ENCODE assay signal across 11 mouse cellular contexts in the genomic region with DNA sequence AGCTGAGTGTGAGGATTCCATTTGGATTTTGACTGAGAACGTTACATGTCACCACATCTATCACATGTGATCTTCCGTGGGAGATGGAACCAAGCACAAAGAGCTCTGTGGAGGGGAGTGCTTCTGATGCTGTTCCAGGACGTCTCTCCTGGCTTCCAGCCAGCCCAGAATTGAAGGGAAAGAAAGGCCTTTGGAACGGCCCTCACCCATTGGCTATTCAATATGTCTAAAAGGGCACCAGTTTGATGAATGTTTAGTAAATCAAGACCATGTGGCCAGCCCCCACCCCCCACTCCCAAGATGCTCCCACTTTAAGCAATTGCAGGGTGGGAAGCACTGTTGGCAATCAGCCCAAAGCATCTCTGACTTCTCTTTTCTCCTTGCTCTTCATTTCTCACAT. TPM values are rescaled to one million over a fixed set of nuclear protein-coding genes. Genes with fewer than 3 reads are reported as not detected.
A peak's percentile ranks its signal among the peaks of the same experiment; 100 is the strongest.
DNase-seq lines count a peak whose midpoint lies in the region; ATAC-seq lines count a peak whose summit lies in the region.
"Had no signal": no experiment of that assay in that cellular context is flagged by ENCODE, and none has a peak within 500 bp of the region (broad histone marks: within the 10 kb centered on the region; RNA-seq: fewer than 3 reads in every experiment).

No protein-coding gene starts in this region.

- ATAC-seq in hindbrain, embryonic 11.5 days (ENCODE audit: low FRiP score): peak; percentile 74
- ATAC-seq in hindbrain, embryonic 13.5 days (ENCODE audit: low FRiP score): peak; percentile 88

- no peaks in the 10 kb centered on the region for H3K27me3 ChIP-seq in hindbrain, embryonic 11.5 days (ENCODE audit: control insufficient read depth, insufficient read depth, low read length)
- no peaks in the 10 kb centered on the region for H3K27me3 ChIP-seq in hindbrain, embryonic 10.5 days (ENCODE audit: insufficient read depth, poor library complexity, severe bottlenecking)
- no peaks in the 10 kb centered on the region for H3K27me3 ChIP-seq in hindbrain, embryonic 13.5 days
- H3K27me3 ChIP-seq in heart, embryonic 10.5 days (ENCODE audit: insufficient read depth, poor library complexity, severe bottlenecking): no peaks in the 10 kb centered on the region
- H3K27me3 ChIP-seq: limb, embryonic 15.5 days had no signal

- no peak for DNase-seq in hindbrain, embryonic 11.5 days (ENCODE audit: low spot score)
- no peak for DNase-seq in hindbrain, embryonic 10.5 days (ENCODE audit: low spot score)
- DNase-seq in right cerebral cortex, postnatal 10 days (ENCODE audit: low spot score in 2 of 2): peak; percentile 28 to 39
- no peak for DNase-seq in right cerebral cortex, adult 2 months (ENCODE audit: low spot score in 2 of 2)
- no peak for DNase-seq in yolk sac, embryonic 10.5 days (ENCODE audit: low spot score)
- DNase-seq in heart, embryonic 10.5 days (ENCODE audit: low spot score): no peak
- DNase-seq: adrenal gland, postnatal 36 days; cerebellum, adult 18-20 months; heart, postnatal 4 days had no signal

- H3K4me1 ChIP-seq in hindbrain, embryonic 11.5 days (replicated peaks; ENCODE audit: control insufficient read depth, insufficient read depth, low read length): no peaks in the 10 kb centered on the region
- no peaks in the 10 kb centered on the region for H3K4me1 ChIP-seq in hindbrain, embryonic 10.5 days (replicated peaks)
- no peaks in the 10 kb centered on the region; the same call in 1 of the 2 replicates for H3K4me1 ChIP-seq in hindbrain, embryonic 13.5 days (replicated peaks)
- H3K4me1 ChIP-seq in heart, embryonic 10.5 days: no peaks in the 10 kb centered on the region
- H3K4me1 ChIP-seq: limb, embryonic 15.5 days had no signal

- no peak overlapping the region for H3K4me3 ChIP-seq in hindbrain, embryonic 11.5 days (ENCODE audit: low read depth, low read length)
- no peak overlapping the region for H3K4me3 ChIP-seq in hindbrain, embryonic 10.5 days
- H3K4me3 ChIP-seq in hindbrain, embryonic 13.5 days: no peak overlapping the region
- H3K4me3 ChIP-seq in heart, embryonic 10.5 days: no peak overlapping the region
- H3K4me3 ChIP-seq: limb, embryonic 15.5 days had no signal

- H3K27ac ChIP-seq in hindbrain, embryonic 11.5 days (ENCODE audit: low read depth, low read length): no peak overlapping the region
- H3K27ac ChIP-seq in hindbrain, embryonic 10.5 days: no peak overlapping the region
- no peak overlapping the region for H3K27ac ChIP-seq in hindbrain, embryonic 13.5 days
- H3K27ac ChIP-seq in heart, embryonic 10.5 days: no peak overlapping the region
- H3K27ac ChIP-seq: limb, embryonic 15.5 days had no signal

- no peaks in the 10 kb centered on the region for H3K36me3 ChIP-seq in hindbrain, embryonic 11.5 days (ENCODE audit: control insufficient read depth, insufficient read depth, low read length)
- no peaks in the 10 kb centered on the region for H3K36me3 ChIP-seq in hindbrain, embryonic 10.5 days
- H3K36me3 ChIP-seq in hindbrain, embryonic 13.5 days: no peaks in the 10 kb centered on the region
- H3K36me3 ChIP-seq in heart, embryonic 10.5 days: no peaks in the 10 kb centered on the region
- H3K36me3 ChIP-seq: limb, embryonic 15.5 days had no signal

- 59% methylated on average over 4 of the region's 4 CpGs for WGBS in hindbrain, embryonic 11.5 days
- 73% methylated on average over 4 of the region's 4 CpGs for WGBS in hindbrain, embryonic 10.5 days
- 29% methylated on average over 4 of the region's 4 CpGs for WGBS in hindbrain, embryonic 13.5 days
- WGBS in heart, embryonic 10.5 days: 70% methylated on average over 4 of the region's 4 CpGs

- no peak overlapping the region for H3K9ac ChIP-seq in hindbrain, embryonic 11.5 days (ENCODE audit: low read depth, low read length)
- no peak overlapping the region for H3K9ac ChIP-seq in hindbrain, embryonic 13.5 days
- H3K9ac ChIP-seq: limb, embryonic 15.5 days had no signal

- no peak overlapping the region for H3K4me2 ChIP-seq in hindbrain, embryonic 11.5 days (replicated peaks; ENCODE audit: low read depth, low read length)
- H3K4me2 ChIP-seq in hindbrain, embryonic 13.5 days: no peak overlapping the region
- H3K4me2 ChIP-seq: limb, embryonic 15.5 days had no signal

- no peaks in the 10 kb centered on the region for H3K9me3 ChIP-seq in hindbrain, embryonic 11.5 days (ENCODE audit: control insufficient read depth, low read length)
- no peaks in the 10 kb centered on the region for H3K9me3 ChIP-seq in hindbrain, embryonic 10.5 days
- no peaks in the 10 kb centered on the region for H3K9me3 ChIP-seq in hindbrain, embryonic 13.5 days
- H3K9me3 ChIP-seq in heart, embryonic 10.5 days: no peaks in the 10 kb centered on the region
- H3K9me3 ChIP-seq: limb, embryonic 15.5 days had no signal

RNA-seq across cellular contexts. Expression of a gene that starts 41.7 kb away (rescaled TPM):
- polyA plus RNA-seq in hindbrain, embryonic 11.5 days (2014; fragmentation: Nextera tagmentation; extraction: Ambion mirVana): 21.3 and 23.4 TPM in 2 replicates
- 20.4 and 22.5 TPM in 2 replicates for polyA plus RNA-seq in hindbrain, embryonic 10.5 days (2016; fragmentation: Nextera tagmentation; extraction: Ambion mirVana)
- polyA plus RNA-seq in hindbrain, embryonic 13.5 days (2015; fragmentation: Nextera tagmentation; extraction: Ambion mirVana): 11.3 and 13.5 TPM in 2 replicates
- 11.8 and 14.4 TPM in 2 replicates for polyA plus RNA-seq in heart, embryonic 10.5 days (2016; fragmentation: Nextera tagmentation; extraction: Ambion mirVana)

Comparison
In these comparisons a context has a peak if more than half of its experiments do, and no peak if none do; other contexts are left out.
1. DNase-seq: peak in right cerebral cortex, postnatal 10 days (2 of 2); none in hindbrain, embryonic 11.5 days (single experiment), hindbrain, embryonic 10.5 days (single experiment), right cerebral cortex, adult 2 months (0 of 2), yolk sac, embryonic 10.5 days (single experiment) and heart, embryonic 10.5 days (single experiment).